Mouse (Mus musculus): ENCODE results near the gene Rnf148. TPM values are rescaled to one million over a fixed set of nuclear protein-coding genes. Genes with fewer than 3 reads are reported as not detected.

Gene Rnf148
- polyA plus RNA-seq, 1 experiment from 2014 or later = not detected

Other genes starting within 250 kb of the Rnf148 start
- gene Rnf133, start 4.8 kb downstream of the Rnf148 start, polyA plus RNA-seq (2015; fragmentation: Nextera tagmentation; extraction: Ambion mirVana) = not detected in 2 replicates
- gene Cadps2, start 184.3 kb upstream of the Rnf148 start, polyA plus RNA-seq (2015; fragmentation: Nextera tagmentation; extraction: Ambion mirVana) = 0.08 and 0.10 TPM in 2 replicates